Mouse (Mus musculus) hematopoietic stem cell, adult 5-6 weeks (primary cell): ENCODE measurements around the gene Pax5. TPM values are rescaled to one million over a fixed set of nuclear protein-coding genes. Genes with fewer than 3 reads are reported as not detected.

Experiments
- ATAC-seq, 2 experiments: fragments of 125-278 bp in 1 of 2; replicated peaks in 1 of 2; 2 replicates each; pipeline ENCODE4 v1.8.0; 2016 to 2017; ENCODE audit warnings: inconsistent platforms in 2 of 2, mild to moderate bottlenecking in 2 of 2, moderate number of reproducible peaks in 2 of 2, low read depth in 1 of 2, moderate TSS enrichment in 1 of 2; ENCODE audit not compliant: low FRiP score in 2 of 2, poor library complexity in 2 of 2, severe bottlenecking in 2 of 2, insufficient read depth in 1 of 2, low TSS enrichment in 1 of 2
- total RNA-seq: library from RNA; stranded (forward); fragments of 172-1452, 232-1000 nt; gene quantifications from 2 replicates; pipeline ENCODE4 v1.2.3, GENCODE M21; 2017

Pax5 gene
- total RNA-seq, 1 experiment from 2014 or later = not detected

DNA sequence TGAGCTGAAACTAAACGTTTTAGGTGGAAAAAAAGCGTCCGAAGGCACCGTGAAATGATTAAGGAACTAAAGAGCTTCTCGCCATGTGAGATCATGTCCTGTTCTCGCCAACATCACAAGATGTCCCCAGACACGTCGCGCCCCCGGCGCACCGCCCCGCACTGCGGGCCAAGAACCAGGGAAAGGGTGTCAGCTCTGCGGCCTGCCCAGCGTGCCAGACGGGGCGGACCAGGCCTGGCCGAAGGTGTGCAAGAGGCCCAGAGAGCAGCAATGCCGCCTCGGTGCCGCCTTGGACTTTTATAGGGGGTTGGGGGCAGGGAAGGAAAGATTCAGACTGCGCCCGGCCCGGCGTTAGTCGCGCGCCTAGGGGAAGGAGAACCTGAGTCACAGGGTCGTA is 412 bp upstream of the Pax5 start:
- ATAC-seq = no peak

GRCm38 (mm10) chr4:44709091-44709695 is 1.1 kb downstream of the Pax5 start:
- no peak for ATAC-seq

DNA sequence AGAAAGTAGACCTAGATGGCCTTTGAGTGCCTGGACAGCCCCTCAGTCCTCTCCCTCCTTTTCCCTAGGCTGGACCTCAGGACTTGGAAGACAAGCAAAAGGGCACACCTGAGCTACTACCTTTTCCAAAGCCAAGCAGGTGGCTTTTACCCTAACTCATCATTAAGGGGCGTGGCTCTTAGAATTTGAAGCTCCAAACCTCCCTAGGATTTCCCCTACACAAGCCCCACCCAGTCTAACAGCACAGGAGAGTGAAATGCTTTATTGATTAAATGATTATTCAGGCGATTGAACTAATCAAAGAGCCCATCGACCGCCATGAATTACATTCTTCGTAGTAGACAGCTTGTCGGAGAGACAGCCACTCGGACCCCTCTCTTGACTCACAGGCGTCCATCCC is 2.0 kb downstream of the Pax5 start:
- ATAC-seq = no peak

GRCm38 (mm10) chr4:44706865-44707264 is 3.4 kb downstream of the Pax5 start:
- no peak for ATAC-seq

- ATAC-seq = no peak
Measured at GRCm38 (mm10) chr4:44705967-44706366, 4.3 kb downstream of the Pax5 start.

GRCm38 (mm10) chr4:44705151-44705550 is 5.1 kb downstream of the Pax5 start:
- no peak for ATAC-seq

DNA sequence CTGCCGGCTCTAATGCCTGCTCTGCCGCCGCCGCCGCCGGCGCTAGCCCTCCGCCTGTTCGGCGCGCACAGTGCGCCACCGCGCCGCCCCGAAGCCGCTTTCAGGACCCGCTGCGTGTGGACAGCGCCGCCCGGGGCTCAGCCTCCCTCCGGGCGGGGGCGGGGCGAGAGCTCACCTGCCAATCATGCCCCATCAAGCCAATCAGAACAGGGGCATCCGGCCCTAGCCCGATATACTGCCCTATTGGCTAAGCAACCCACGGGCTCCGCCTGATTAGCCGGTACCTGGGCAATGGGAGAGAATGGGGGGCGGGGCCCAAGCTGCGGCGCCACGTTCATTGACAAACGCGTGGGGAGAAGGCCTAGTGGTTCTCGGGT is 5.9 kb downstream of the Pax5 start:
- peak; percentile 86 to 90 for ATAC-seq

- ATAC-seq = no peak
Measured at GRCm38 (mm10) chr4:44703686-44704368, 6.5 kb downstream of the Pax5 start.

- no peak for ATAC-seq
Measured at GRCm38 (mm10) chr4:44702891-44703685, 7.2 kb downstream of the Pax5 start.

GRCm38 (mm10) chr4:44702011-44702527 is 8.2 kb downstream of the Pax5 start:
- ATAC-seq = no peak

DNA sequence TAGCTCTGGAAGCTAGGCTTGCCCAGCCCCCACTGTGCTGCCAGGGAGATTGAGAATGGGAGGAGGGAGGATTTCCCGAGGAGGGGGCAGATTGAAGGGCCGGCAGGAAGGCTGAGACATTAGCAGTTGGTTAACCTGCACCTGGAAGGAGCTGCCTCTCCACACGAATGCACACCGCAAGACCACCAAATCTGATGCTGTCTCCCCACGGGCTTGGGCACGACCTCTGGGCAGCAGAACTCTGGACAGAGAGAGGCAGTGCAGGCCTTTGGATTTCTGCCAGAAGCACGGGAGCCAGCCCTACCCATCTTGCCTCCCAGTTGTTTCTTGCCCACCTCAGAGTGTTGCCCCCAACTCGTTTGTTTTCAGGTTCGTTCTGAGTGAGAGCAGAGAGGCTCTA is 8.8 kb downstream of the Pax5 start:
- ATAC-seq = no peak

GRCm38 (mm10) chr4:44696676-44697075 is 13.6 kb downstream of the Pax5 start:
- no peak for ATAC-seq

- ATAC-seq = no peak
Measured at GRCm38 (mm10) chr4:44694369-44694768, 15.9 kb downstream of the Pax5 start.

GRCm38 (mm10) chr4:44685582-44685981 is 24.7 kb downstream of the Pax5 start:
- no peak for ATAC-seq

- no peak for ATAC-seq
Measured at GRCm38 (mm10) chr4:44680242-44680897, 29.9 kb downstream of the Pax5 start.

GRCm38 (mm10) chr4:44678641-44679040 is 31.6 kb downstream of the Pax5 start:
- ATAC-seq = no peak

DNA sequence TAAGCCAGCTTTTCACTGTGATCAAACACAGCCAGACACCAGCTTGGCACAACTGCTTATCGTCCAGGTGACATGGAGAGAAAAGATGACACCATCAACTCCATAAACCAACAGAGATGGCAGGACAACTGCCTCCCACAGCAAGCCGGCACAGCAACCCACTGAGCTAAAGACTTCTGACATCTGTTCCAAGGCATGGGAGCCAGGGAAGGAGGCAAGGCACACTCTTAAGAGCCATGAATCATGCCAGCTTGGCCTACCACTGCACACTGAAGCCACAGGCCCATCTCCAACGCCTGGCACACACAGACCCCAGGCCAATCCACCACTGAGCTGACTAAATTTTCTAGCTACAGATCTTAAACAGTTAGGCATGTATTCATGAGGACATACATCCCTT is 32.3 kb downstream of the Pax5 start:
- no peak for ATAC-seq

- ATAC-seq = no peak
Measured at GRCm38 (mm10) chr4:44674973-44675372, 35.3 kb downstream of the Pax5 start.
